Mouse (Mus musculus) bone marrow, adult 2 months (tissue): ENCODE measurements around the gene Atp2a1.

Experiments
- CTCF ChIP-seq: fragments of 200-500 bp; IDR thresholded peaks from 2 replicates; pipeline ENCODE4 v1.5.1; 2011; ENCODE audit warnings: low read length, control low read depth; ENCODE audit not compliant: control insufficient read depth, insufficient read depth
- POLR2A ChIP-seq: fragments of 200-500 bp; IDR thresholded peaks from 2 replicates; pipeline ENCODE4 v1.6.1; 2011; ENCODE audit warnings: low read depth, mild to moderate bottlenecking, control low read depth, low read length, borderline replicate concordance; ENCODE audit not compliant: control insufficient read depth

- peak; percentile 71 for TF ChIP-seq CTCF
- TF ChIP-seq POLR2A = no peak
Measured at GRCm38 (mm10) chr7:126467271-126467670, 4.4 kb upstream of the Atp2a1 start.
